Comparison of ENCODE assay signal across 19 mouse cellular contexts in genomic region chr2:119821136-119821535, GRCm38 (mm10). TPM values are rescaled to one million over a fixed set of nuclear protein-coding genes. Genes with fewer than 3 reads are reported as not detected.
DNase-seq lines count a peak whose midpoint lies in the region; ATAC-seq lines count a peak whose summit lies in the region.
"Had no signal": no experiment of that assay in that cellular context is flagged by ENCODE, and none has a peak within 500 bp of the region (broad histone marks: within the 10 kb centered on the region; RNA-seq: fewer than 3 reads in every experiment).

No protein-coding gene starts in this region.

- no peak for DNase-seq in frontal cortex, adult 2 months (ENCODE audit: extremely low spot score in 1 of 2, low spot score in 1 of 2)
- DNase-seq in left cerebral cortex, postnatal 4 days: peak; percentile 45
- no peak for DNase-seq in left cerebral cortex, adult 9 months (ENCODE audit: low spot score in 2 of 2)
- DNase-seq in brain, adult 2 months (ENCODE audit: low read depth, low spot score): peak; percentile 91
- DNase-seq in layer of hippocampus, postnatal 36 days: peak; percentile 48 to 68
- DNase-seq in spleen, adult 12 weeks (ENCODE audit: low spot score): no peak
- DNase-seq in heart, adult 9 months (ENCODE audit: low spot score in 2 of 2): no peak
- DNase-seq: adrenal gland, postnatal 36 days; cerebellum, adult 11 months; gastrocnemius, postnatal 10 days; heart, adult 11 months; heart, postnatal 14 days; kidney, adult 18-20 months; lung, postnatal 36 days; thymus, adult 18-20 months; thymus, postnatal 36 days had no signal

- intact Hi-C loops in left cerebral cortex, postnatal 4 days (cut with DNase I): no loop called here

- peak; percentile 41; the same call in 1 of the 2 replicates for ATAC-seq in frontal cortex, adult (ENCODE audit: low TSS enrichment)
- ATAC-seq: forebrain, embryonic 14.5 days; Patski had no signal

RNA-seq across cellular contexts. Expression of gene Tyro3, which starts 23.6 kb away (rescaled TPM):
- polyA plus RNA-seq in frontal cortex, adult 2 months (2012; rRNA removed): 130 and 145 TPM in 2 replicates
- total RNA-seq in left cerebral cortex, postnatal 4 days (2021): 10 to 100 TPM; 40.9 to 50.9 TPM
- total RNA-seq in layer of hippocampus, postnatal 36 days (2021): 10 to 100 TPM; 73.1 to 85.1 TPM

RNA-seq across cellular contexts. Expression of gene Rpap1, which starts 33.8 kb away (rescaled TPM):
- polyA plus RNA-seq in frontal cortex, adult 2 months (2012; rRNA removed): 13.7 and 14.6 TPM in 2 replicates
- total RNA-seq in left cerebral cortex, postnatal 4 days (2021): 10 to 100 TPM; 17.6 to 18.4 TPM
- 10 to 100 TPM; 15.1 to 18.3 TPM for total RNA-seq in layer of hippocampus, postnatal 36 days (2021)

Comparison
In these comparisons a context has a peak if more than half of its experiments do, and no peak if none do; other contexts are left out.
1. DNase-seq: peak in left cerebral cortex, postnatal 4 days (single experiment), brain, adult 2 months (single experiment) and layer of hippocampus, postnatal 36 days (2 of 2); none in frontal cortex, adult 2 months (0 of 2), left cerebral cortex, adult 9 months (0 of 2), spleen, adult 12 weeks (single experiment) and heart, adult 9 months (0 of 2).